Mouse (Mus musculus) neural tube, postnatal 0 days (tissue): ENCODE data around the gene March9. TPM values are rescaled to one million over a fixed set of nuclear protein-coding genes. Genes with fewer than 3 reads are reported as not detected.

Experiments used
- polyA plus RNA-seq: library from polyadenylated mRNA; unstranded; fragments of >200 nt; fragmentation: Nextera tagmentation; extraction: Ambion mirVana; gene quantifications from 2 replicates; pipeline ENCODE4 v1.2.1, GENCODE M21; 2015

Gene March9
- 10.5 and 10.6 TPM in 2 replicates for polyA plus RNA-seq

DNA sequence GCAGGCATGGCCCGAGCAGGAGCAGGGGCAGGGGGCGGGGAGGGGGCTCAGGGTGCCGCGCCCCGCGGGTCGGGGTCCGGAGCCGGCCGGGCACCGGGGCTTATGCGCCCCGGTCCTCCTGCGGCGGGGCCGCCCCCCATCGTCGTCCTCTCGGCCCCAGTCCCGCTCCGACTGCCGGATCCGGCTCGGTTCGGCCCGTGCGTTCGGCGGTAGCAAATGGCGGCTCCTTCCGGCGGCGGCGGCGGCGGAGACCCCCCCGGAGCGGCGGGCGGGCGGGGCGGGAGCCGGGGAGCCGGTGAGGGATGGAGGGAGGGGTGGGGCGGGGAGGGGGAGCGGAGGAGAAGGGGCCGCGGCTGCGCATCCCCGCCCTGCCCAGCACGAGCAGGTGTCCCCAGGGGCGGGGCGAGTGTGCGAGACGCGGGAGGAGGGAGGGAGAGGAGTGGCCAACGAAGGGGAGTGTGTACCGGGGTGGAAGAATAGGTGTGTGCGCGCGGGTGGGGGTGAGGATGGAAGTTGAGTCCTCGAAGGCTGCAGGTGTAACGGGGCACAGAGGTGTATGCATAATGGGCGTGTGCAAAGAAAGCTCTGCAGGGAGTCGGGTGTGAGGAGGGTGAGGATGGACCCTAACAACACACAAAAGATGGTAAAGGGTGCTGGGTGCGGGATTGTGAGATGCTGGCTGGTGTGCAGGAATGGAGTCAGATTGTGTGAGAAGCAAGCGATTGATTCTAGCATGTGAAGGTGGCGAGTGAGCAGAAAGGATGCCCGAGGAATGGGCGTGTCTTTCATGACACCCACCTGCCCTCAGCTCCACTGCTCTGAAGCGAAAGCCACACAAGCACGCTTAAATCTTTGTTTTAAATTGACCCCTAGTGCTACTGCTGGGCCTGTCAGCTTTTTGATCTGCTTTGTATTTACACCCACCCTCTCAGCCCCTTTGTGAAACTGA, at the start of gene March9:
Gene March9, minus strand, starts transcription at position 217 of the 949 bp plus-strand sequence.

DNA sequence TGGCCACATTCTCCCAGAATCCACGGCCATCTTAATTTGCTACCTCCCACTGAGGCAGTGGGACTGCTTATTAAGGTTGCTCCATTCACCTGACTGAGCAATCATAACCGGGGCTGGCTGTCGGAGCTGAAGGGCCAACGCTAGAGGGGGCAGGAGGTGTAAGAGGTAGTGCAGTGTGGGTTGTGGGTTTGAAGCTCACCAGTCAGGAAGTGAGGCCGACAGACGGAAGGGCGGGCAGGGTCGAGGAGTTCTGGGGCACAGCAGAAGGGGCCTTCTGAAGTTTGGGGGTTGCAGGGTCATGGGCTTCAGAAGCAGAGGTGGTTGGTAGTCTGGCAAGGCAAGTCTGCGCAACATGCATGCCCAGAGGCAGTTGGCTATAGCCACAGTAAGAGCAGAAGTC, 15.1 kb upstream of the March9 start, which contains the start of gene Agap2:
Gene Agap2, plus strand, starts transcription at position 205 of the 400 bp plus-strand sequence.

DNA sequence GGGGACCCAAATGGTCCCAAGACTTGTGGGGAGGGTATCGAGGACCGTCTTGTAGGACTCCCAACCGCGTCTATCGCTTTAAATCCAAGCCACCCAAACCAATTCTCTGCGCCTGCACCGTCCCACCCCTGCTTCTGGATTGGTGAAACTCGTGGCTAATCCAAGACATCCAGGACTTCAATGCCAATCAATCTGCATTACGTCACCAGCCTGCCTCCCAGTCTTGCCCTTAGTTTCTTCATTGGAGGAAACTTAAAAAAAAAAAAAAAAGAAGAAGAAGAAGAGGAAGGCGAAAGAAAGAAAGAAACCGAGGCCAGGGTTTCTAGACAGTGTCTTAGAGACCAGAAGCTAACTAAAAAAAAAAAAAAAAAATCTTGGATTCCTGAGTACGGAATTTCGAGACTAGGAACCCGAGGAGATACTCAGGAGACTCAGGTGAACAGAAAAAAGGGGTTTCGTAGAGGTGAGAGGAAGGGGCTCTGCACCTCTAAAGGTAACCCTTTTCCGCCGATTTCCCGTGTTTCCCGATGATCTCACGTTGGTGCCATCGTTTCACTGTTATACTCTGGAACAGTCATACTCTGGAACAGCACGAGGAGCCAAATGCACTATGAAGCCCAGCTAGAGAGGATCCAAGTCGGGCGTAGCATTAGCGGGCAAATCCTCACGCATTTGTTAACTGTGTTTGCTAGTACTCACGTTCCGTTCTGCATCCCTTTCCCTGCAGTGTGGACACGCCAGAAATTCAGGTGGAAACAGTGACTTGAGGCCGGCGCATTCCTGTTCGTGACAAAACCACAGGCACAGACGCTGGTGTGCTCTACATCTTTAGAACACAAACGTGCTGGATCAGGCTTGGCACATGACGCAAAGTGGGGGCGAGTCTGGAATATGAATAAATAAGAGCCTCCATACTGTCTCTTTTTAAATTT, 10.5 kb upstream of the March9 start, which contains the start of gene Tspan31:
Gene Tspan31, minus strand, starts transcription at position 75 of the 932 bp plus-strand sequence.

DNA sequence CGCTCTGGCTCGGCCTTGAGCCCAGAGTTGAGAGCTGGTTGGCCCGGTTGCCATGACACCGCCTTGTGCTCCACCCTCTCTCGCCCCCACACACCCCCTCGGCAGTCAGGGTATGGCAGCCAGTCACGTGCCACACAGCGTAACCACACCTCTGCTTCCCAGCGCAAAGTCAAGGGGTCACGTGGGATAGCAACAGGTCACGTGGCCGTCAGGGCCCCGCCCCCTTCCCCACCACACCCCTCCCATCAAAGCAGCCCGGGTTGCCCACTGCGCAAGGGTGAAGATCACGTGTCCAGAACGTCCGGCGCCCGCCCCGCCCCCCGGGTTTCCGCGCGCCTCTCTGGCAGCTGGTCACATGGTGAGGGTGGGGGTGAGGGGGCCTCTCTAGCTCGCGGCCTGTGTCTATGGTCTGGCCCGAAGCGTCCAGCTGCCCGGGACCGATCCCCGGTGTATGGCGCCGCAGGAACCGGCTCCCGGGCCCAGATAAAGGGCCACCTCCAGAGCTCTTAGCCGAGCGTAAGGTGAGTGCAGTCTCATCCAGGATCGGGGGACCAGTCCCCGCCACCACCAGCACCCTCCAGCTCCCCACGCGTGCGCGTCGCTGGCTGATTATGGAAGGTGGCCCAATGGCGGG, 3.4 kb upstream of the March9 start, which contains the start of gene Cdk4:
Gene Cdk4, plus strand, starts transcription at position 296 of the 634 bp plus-strand sequence.

DNA sequence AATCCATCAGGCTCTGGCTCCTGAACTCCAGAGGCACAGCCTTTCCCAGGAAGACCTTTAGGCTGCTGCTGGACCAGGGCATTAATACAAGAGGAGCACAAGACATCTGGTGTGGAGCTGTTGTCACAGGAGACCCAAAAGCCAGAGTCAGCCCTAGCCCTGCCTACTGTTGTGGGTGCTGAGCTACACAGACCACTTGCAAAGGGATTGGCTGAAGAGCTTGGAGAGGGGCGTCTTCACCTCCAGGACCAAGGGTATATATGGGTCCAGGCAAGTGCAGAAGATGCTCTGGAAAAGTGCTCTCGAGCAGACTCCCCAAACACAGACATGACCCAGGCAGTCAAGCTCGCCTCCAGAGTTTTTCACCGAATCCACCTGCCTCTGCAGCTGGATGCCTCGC, 12.0 kb downstream of the March9 start, which contains the start of gene Cyp27b1:
Gene Cyp27b1, plus strand, starts transcription at position 297 of the 400 bp plus-strand sequence.

DNA sequence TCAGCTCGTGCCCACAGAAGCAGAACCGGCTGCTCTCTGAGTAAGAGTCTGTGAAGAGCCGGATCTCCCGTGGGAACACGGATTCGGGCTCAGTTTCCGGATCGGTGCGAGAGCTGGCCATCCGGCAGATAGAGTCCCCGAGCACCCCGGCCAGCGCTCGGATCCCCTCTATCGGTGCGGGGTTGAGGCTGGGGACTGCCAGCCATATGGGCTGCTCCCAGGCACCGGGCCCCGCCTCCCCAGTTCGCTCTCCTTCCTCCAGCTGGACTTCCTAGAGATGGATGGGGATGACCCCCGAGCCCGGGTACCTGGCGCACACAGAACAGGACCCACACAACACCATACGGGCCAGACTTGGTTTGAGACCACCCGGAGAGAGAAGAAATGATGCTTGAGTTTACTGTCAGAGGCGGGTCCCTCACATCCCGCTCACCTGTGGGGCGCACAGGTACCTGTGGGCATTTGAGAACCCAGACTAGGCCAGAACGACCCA, 18.7 kb downstream of the March9 start, which contains the start of the genes Mettl1 and Eef1akmt3:
Gene Mettl1, plus strand, starts transcription at position 141 of the 493 bp plus-strand sequence.
Gene Eef1akmt3, minus strand, starts transcription at position 240 of the 493 bp plus-strand sequence.

DNA sequence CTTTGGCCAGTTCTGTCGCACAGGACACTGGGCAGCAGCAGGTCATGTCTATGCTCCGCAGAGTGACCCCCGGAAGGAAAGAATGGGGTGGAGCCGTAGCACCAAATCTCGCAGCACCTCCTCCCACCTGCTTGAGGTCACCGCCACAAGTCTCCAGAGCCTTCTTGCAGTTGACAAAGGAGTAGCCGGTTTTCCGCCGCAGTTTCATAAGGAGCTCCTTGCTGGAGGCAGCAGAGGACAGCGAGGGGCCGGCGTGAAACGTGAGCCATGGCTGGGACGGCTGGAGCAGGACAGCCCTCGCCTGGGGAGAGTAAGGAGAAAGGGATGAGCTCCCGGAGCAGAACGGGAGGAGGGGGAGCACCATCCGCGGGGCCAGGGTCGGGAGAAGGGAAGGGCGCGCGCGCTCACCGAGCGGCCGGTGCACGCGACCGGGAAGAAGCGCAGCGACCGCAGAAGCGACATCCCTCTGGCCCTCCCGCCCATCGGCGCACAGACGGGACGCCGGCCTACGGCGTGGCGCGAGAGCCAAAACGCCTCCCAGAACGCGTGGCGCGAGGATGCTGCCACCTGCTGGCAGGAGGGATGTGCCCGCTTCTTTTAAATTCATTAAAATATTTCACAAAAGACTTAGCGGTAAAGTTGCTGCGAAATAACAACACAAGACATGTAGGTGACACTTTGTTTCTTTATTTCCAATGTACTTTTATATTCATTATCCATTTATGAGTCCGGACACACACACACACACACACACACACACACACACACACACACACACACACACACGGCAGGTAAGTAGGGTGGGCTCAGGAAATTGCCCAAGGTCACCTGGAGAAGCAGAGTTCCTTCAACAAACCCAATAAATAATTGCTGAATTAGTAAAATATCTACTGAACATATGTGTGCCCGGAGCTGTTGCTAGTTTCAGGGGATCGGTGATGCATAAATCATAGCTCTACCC, 29.4 kb downstream of the March9 start, which contains the start of gene Tsfm:
Gene Tsfm, minus strand, starts transcription at position 505 of the 961 bp plus-strand sequence.

Other genes with a start within 250 kb of the March9 start
- gene Atp23, start 158.8 kb downstream of the March9 start, polyA plus RNA-seq: 19.0 and 22.1 TPM in 2 replicates
- 18.3 and 19.0 TPM in 2 replicates for gene Ctdsp2, start 81.5 kb downstream of the March9 start, polyA plus RNA-seq
- 0.85 and 10.5 TPM in 2 replicates for gene Avil, start 59.5 kb downstream of the March9 start, polyA plus RNA-seq
- 67.5 and 74.2 TPM in 2 replicates for gene Tsfm, start 29.3 kb downstream of the March9 start, polyA plus RNA-seq
- gene Mettl1, start 18.8 kb downstream of the March9 start, polyA plus RNA-seq: 25.1 and 25.4 TPM in 2 replicates
- gene Eef1akmt3, start 18.7 kb downstream of the March9 start, polyA plus RNA-seq: 0.21 and 0.43 TPM in 2 replicates
- 0.22 TPM in 1 of 2 replicates, not detected in the other for gene Cyp27b1, start 11.9 kb downstream of the March9 start, polyA plus RNA-seq
- 374 and 389 TPM in 2 replicates for gene Cdk4, start 3.4 kb upstream of the March9 start, polyA plus RNA-seq
- 114 TPM in 2 replicates for gene Tspan31, start 10.1 kb upstream of the March9 start, polyA plus RNA-seq
- 5.2 and 6.2 TPM in 2 replicates for gene Agap2, start 15.1 kb upstream of the March9 start, polyA plus RNA-seq
- 115 and 116 TPM in 2 replicates for gene Os9, start 60.9 kb upstream of the March9 start, polyA plus RNA-seq
- 66.8 and 76.6 TPM in 2 replicates for gene B4galnt1, start 105.0 kb upstream of the March9 start, polyA plus RNA-seq
- 0.72 and 1.1 TPM in 2 replicates for gene Slc26a10, start 120.5 kb upstream of the March9 start, polyA plus RNA-seq
- gene Arhgef25, start 129.9 kb upstream of the March9 start, polyA plus RNA-seq: 25.7 and 26.8 TPM in 2 replicates
- gene Dtx3, start 135.5 kb upstream of the March9 start, polyA plus RNA-seq: 168 and 199 TPM in 2 replicates
- 17.1 and 19.0 TPM in 2 replicates for gene Pip4k2c, start 151.4 kb upstream of the March9 start, polyA plus RNA-seq
- 102 and 109 TPM in 2 replicates for gene Kif5a, start 203.2 kb upstream of the March9 start, polyA plus RNA-seq
- 294 and 319 TPM in 2 replicates for gene Dctn2, start 206.2 kb upstream of the March9 start, polyA plus RNA-seq
- gene Mbd6, start 228.8 kb upstream of the March9 start, polyA plus RNA-seq: 9.4 and 12.3 TPM in 2 replicates